Mouse (Mus musculus): Measurements from ENCODE around the gene 4930578G10Rik.
"Not testable (repeated sequence)": the region's sequence is repeated elsewhere in the genome, so short reads cannot be mapped to it uniquely, and the experiment has no call there.

DNA sequence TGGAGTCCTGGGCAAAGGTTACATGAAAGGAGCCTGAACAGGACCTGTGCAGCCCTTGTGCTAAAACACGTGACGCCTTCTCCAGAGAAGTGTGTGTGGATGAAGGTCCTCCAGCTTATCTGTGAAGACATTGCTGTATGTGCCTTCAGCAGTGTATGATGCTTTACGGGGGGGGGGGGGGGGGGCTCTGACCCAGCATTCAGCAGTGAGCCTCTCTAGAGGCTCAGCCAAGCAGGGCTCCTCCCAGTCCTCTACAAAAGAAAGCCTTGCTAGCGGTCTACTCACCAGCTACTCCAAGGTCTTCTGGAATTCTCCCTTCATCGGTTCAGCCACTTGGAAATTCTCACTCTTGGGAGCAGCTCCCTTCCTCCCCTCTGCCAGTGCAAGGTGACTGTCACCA is 128.1 kb downstream of the 4930578G10Rik start:
- TF ChIP-seq CTCF, POLR2A (IDR thresholded peaks at IDR 0.05; ENCODE audit: extremely low read depth, insufficient read depth, low read length): not testable (repeated sequence)
